Mouse (Mus musculus): ENCODE results near the gene Osbp2. TPM values are rescaled to one million over a fixed set of nuclear protein-coding genes. Genes with fewer than 3 reads are reported as not detected.
"Not testable (repeated sequence)": the region's sequence is repeated elsewhere in the genome, so short reads cannot be mapped to it uniquely, and the experiment has no call there.

The Osbp2 gene
- total RNA-seq (2021) = 10 to 100 TPM; 72.7 to 75.4 TPM
- long read RNA-seq, full-length matches to known transcripts = 43 of 88 reads
- long read RNA-seq, partial matches to known transcripts = 6 of 88 reads
- long read RNA-seq, other reads (novel, unspliced or antisense) = 39 of 88 reads

DNA sequence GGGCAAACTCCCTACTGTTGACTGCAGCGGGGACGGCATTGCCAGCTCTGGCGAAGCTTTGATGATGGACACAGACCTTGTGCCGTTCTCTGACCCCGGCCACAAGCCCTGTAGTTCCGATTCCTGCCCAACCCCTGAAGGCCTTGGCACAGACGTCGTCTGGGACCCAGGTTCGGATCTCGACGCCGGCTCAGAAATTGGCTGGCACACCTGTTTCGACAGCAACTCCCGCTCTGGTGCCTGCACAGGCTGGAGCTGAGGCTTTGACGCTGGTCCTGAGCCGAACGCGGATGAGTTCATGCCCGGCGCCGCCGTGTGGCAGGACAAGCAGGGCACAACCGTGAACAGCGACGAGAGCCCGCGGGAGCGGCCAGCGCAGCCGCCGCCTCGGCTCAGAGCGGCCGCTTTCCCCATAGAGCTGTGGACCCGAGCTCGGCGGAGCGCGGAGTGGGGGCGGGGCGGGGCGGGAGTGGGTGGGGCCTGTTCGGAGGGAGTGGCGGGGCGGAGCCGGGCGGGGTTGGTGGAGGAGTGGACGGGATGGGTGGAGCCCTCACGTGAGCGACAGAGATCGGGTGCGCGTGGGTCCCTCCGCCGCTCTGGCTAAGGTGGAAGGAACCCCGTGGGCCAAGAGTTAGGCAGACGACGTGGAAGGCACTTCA, at the start of gene Osbp2:
Gene Osbp2, minus strand, starts transcription at position 450 of the 659 bp plus-strand sequence.
- peak; percentile 66 to 85 for DNase-seq (ENCODE audit: low spot score in 2 of 2)

DNA sequence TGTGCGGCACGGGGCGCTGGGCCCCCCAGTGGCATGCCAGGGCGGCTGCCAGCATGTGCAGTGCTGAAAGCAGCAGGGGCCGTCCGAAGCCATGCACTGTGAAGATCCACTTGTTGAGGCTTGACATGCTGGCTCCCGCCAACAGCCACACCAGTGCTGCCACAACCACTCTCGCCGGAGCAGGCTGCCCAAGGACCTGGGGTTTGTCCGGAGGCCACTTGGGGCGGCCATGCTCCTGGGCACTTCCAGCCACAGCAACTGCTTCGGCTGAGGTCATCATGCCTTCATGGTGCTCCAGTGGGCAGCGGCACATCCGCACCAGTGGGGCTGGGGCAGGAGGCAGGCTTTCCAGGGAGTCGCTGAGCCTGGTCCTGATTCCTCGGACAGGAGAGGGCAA, 49.2 kb upstream of the Osbp2 start:
- peak in 1 of 2 experiments; percentile 34 for DNase-seq (ENCODE audit: low spot score in 2 of 2)

GRCm38 (mm10) chr11:3912100-3912874, 48.6 kb upstream of the Osbp2 start:
- peak in 1 of 2 experiments; percentile 69 for DNase-seq (ENCODE audit: low spot score in 2 of 2)

GRCm38 (mm10) chr11:3911440-3911839, 47.7 kb upstream of the Osbp2 start:
- DNase-seq (ENCODE audit: low spot score in 2 of 2) = not testable (repeated sequence)

DNA sequence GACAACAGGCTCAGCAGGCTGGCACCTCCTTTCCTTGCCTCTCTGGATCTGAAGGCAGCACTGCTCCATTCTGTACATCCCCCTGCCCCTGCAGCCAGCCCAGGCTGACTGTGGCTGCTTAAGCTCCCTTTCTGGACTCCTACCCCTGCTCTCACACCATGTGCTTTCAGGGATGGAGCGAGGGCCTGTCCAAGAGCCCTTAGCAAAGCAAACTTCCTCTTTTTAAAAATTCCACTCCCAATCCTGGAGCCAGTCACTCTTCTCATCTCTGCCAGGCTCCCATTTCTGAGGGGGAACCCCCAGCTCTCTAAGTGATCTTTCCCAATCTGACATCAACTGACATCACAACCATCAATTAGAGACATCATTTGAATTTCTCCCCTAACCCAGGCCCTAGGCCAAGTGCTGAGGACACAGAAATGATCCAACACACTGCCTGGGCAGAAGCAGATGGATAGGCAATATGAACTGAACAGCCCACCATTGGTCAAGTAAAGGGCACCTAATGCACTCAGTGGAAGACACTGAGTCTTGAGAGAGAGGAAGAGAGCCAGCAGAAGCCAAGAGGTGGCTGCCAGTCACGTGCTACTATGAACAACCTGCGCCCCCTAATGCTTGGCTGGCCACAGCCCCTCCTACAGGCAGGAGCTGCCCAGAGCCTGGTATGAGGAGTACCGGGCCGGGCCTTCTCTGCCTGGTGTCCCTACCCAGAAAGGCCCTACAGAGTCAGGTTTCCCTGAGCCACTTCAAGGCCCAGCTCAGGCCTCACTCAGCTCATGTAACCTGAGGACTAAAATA, 47.0 kb upstream of the Osbp2 start:
- no peak for DNase-seq (ENCODE audit: low spot score in 2 of 2)

DNA sequence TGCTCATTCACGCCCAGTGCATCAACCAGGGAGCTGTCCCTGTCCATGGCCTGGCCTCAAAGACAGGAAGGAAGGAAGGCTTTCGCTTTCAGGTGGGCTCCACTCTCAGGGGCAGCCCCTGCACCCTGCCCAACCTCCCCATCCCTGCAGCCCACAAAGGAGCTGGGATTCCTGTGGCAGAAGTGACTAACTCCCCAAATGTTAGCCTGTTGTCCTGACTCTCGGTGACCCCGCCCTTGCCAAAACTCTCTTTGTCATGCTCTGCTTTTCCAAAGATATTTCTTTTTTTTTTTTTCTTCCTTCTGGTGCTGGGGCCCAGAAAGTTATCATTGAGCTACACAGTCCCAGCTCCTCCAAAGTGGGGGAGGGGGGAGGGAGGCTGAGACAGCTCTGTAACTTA, 45.5 kb upstream of the Osbp2 start:
- DNase-seq (ENCODE audit: low spot score in 2 of 2) = no peak

GRCm38 (mm10) chr11:3905446-3905845, 41.7 kb upstream of the Osbp2 start:
- no peak for DNase-seq (ENCODE audit: low spot score in 2 of 2)

DNA sequence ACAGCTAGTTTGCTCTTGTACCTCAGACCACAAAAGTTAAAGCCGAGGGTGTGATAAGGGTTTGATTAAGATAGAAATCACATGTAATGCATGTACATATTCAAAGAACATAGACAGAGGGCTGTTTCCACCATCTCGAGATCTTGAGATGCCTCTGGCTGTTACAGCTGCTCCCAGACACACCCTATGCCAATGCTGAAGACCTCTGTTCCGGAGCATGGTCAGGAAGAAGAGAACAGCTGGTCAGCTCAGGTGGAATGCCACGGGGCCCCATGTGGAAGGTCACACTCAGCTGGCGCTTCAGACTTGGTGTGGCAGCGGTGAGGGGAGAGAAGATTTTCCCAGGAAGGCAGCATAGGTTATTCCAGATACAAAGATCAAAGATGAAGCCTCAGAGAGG, 41.0 kb upstream of the Osbp2 start:
- DNase-seq (ENCODE audit: low spot score in 2 of 2) = no peak

DNA sequence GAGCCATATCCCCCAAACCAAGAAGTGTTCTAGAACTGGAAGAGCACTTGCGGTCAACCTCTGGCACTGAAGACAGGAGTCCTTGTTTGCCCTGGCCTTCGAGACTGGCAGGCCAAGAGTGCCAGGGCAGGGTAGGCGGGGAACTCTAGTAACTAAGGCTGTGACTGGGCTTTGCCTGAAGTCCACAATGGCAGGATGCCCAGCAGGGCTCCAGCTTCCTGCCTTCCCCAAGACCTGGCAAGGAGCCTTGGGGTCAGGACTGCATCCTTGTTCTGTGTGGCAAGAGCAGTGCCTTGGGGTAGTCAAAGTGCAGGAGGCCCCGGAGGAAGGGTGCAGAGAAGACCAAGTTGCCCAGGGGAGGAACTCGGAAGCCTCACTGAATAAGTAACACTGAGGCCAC, 39.3 kb upstream of the Osbp2 start:
- DNase-seq (ENCODE audit: low spot score in 2 of 2) = peak; percentile 46 to 66

DNA sequence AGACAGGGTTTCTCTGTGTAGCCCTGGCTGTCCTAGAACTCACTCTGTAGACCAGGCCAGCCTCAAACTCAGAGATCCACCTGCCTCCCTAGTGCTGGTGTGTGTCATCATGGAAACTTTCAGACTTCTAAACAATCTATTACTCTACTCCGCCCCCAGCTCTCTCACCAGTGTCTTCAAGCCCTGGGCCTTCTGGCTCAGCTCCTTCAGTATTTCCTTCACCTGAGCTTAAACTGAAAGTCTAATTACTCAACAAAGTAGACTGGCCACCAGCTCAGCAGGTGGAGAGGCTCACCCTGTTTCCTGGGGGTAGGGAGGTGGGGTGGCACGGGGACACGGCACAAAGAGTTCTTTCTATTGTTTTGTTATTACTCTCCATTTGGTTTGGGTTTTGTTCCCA, 38.8 kb upstream of the Osbp2 start:
- DNase-seq (ENCODE audit: low spot score in 2 of 2) = no peak

- DNase-seq (ENCODE audit: low spot score in 2 of 2) = no peak
Observed at GRCm38 (mm10) chr11:3900296-3900695, 36.6 kb upstream of the Osbp2 start.

GRCm38 (mm10) chr11:3895933-3896332, 32.2 kb upstream of the Osbp2 start:
- no peak for DNase-seq (ENCODE audit: low spot score in 2 of 2)

- peak in 1 of 2 experiments; percentile 30 for DNase-seq (ENCODE audit: low spot score in 2 of 2)
Observed at GRCm38 (mm10) chr11:3895458-3895857, 31.8 kb upstream of the Osbp2 start.

DNA sequence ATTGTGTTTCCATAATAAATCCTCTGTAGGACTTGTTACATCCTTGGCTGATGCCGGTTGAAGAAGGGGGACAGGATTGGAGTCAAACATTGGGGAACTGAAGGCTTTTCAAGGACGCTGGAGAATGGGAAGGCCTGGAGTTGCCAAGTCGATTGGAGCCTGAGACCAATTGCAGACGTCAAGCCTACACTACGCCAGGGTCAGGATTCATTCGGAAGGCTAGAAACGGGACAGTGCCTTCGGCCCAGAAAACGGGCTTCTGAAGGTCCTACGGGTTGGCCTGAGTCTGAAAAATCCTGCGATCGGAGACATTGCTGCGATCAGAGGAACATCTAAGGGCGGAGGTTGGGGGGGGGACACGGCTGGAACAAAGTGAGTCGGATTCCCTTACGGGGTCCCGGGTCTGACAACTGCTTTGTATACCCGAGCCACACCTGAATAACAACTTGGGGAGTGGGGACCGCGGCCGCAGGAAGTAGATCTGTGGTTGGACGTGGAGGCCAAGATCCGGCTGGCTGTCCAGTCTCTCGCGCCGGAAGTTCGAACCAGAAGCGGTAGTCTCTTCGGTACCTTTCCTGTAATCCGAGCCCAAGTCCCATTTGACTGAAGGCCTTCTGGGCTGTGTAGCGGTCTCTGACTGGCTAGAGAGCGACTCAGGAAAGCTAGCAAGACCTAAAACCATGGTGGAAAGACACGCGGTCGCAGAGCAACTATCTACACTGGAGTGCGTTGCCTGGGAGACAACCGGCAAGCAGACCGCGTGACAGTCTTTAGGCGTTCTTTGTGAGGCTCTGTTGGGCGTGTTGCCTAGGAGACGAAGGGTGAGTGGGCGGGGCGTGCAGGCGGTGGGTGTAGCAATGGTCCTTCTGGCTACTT, 30.9 kb upstream of the Osbp2 start, which contains the start of the genes 4921536K21Rik and Dusp18:
Gene 4921536K21Rik, minus strand, starts transcription at position 693 of the 876 bp plus-strand sequence.
Gene Dusp18, plus strand, starts transcription at position 835 of the 876 bp plus-strand sequence.
- peak; percentile 96 to 98 for DNase-seq (ENCODE audit: low spot score in 2 of 2)

GRCm38 (mm10) chr11:3893970-3894369, 30.3 kb upstream of the Osbp2 start:
- DNase-seq (ENCODE audit: low spot score in 2 of 2) = no peak

- DNase-seq (ENCODE audit: low spot score in 2 of 2) = no peak
Observed at GRCm38 (mm10) chr11:3887331-3887730, 23.6 kb upstream of the Osbp2 start.

DNA sequence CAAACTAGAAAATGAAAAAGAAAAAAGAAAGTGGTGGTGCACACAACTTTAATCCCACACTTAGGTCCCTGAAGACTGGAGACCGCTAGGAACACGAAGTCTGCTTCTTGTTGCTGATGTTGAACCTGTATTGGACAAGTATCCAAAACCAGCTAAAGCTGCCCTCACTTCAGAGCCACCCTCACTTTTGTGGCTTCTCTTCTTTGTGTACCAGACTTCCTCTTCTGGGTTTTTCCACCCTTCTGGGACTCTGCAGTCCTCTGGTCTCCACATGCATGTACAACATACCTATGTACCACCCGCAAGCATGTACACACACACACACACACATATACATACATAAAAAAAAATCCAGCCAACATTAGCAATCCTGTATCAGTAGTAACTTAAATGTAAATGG, 20.0 kb upstream of the Osbp2 start:
- DNase-seq (ENCODE audit: low spot score in 2 of 2) = no peak

- peak; percentile 56 to 92 for DNase-seq (ENCODE audit: low spot score in 2 of 2)
Observed at GRCm38 (mm10) chr11:3879836-3880235, 16.1 kb upstream of the Osbp2 start.

GRCm38 (mm10) chr11:3878660-3879059, 15.0 kb upstream of the Osbp2 start:
- no peak for DNase-seq (ENCODE audit: low spot score in 2 of 2)

DNA sequence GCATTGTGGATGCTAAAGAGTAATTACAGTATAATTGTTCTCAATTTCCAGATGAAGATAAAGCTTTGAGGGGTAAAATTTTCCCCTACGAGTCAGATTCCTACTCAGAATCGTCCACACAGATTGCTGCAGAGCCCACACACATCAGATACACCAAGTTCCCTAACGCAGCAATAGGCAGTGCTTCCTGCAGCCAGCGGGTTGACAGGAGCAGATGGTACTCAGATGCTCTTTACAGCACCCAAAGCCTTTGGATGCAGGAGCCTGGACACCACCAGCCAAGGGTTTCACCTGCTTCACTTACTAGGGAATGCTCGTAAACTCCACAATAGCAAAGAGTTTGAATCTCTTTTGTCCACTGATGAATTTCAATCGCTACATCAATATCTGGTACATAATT, 12.7 kb upstream of the Osbp2 start:
- DNase-seq (ENCODE audit: low spot score in 2 of 2) = peak; percentile 38 to 79
